Mouse (Mus musculus) gastrocnemius, postnatal 25 days (tissue): ENCODE data around the gene Itga3. TPM values are rescaled to one million over a fixed set of nuclear protein-coding genes. Genes with fewer than 3 reads are reported as not detected.

Experiments used
- DNase-seq: peaks from one replicate; pipeline ENCODE4 v3.0.0; 2022
- total RNA-seq, 2 experiments: library from RNA; stranded (reverse); gene quantifications; 1 replicate in 1 of 2; 2 replicates in 1 of 2; pipeline ENCODE4 v1.2.3; 2021

Gene Itga3
- total RNA-seq, 2 experiments from 2014 or later = 2.9 to 5.4 TPM

DNA sequence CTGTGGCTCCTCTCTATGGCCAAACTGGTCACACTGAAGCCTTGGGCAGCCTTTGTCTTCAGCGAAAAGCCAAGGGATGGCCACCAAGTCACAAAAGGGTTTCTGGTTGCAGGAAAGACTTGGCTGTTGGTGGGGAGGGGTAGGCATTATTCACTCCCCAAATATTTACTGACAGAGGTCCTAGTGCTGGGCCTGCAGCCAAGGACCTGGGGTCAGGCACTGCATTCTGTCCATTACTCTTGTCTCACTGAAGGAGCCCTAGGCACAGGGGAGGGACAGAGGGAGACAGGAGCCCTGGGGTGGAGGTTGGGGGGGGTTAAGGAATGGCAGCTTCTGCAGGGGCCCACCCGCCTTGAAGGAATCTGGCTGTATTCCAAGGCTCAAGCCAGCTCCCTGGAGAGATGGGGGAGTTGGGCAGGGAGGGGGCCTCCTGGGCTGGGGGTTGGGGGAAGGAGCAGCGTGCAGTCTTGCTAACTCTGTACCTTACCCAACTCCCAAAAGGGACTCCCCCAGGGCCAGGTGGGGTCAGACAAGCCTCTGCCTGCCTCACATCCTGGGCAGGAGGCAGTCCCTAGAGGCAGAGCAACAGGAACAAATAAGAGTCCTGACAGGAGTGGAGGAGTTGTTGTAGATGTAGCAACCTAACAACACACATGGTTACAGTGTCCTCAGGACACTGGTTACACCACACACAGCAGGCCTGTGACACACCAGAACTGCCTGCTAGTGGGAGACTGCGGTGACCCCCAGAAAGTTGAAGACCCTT, 20.2 kb upstream of the Itga3 start:
- no peak for DNase-seq

DNA sequence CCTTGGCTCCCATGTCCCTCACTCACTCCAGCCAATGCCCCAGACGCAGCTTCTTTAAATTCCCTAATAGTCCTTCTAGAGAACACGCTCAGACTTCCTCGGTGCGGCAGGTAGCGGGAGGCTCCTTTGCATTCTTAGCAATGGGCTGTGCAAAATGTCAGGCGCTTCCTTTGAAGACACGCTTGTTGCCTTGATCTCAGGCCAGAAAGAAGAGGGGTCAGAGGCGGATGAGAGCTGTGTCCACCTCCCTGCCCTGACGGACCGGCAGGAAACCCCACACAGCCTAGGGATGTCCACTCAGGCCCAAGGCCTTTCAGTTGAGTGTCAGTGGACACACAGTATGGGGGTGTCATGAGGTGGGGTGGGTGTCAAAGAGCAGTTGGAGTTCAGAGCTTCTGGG, 19.0 kb upstream of the Itga3 start:
- no peak for DNase-seq

DNA sequence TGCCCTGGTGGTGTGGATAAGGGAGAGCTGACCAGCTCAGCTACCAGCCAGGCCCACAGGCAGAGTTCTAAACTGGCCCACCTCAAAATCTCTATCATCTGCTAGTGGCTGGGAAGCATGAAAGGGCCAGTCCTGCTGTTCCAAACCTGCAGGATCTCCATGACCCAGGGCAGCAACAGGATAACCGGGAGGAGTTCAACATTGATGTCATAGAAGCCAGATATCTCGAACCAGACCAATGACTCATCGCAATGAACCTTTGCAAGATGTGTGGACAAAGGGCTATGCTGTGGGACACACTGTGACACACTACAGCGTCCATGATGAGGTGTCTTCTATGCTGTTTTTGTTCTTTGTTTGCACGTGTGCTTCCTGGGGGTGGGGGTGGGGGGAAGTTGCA, 16.5 kb upstream of the Itga3 start:
- DNase-seq = no peak

DNA sequence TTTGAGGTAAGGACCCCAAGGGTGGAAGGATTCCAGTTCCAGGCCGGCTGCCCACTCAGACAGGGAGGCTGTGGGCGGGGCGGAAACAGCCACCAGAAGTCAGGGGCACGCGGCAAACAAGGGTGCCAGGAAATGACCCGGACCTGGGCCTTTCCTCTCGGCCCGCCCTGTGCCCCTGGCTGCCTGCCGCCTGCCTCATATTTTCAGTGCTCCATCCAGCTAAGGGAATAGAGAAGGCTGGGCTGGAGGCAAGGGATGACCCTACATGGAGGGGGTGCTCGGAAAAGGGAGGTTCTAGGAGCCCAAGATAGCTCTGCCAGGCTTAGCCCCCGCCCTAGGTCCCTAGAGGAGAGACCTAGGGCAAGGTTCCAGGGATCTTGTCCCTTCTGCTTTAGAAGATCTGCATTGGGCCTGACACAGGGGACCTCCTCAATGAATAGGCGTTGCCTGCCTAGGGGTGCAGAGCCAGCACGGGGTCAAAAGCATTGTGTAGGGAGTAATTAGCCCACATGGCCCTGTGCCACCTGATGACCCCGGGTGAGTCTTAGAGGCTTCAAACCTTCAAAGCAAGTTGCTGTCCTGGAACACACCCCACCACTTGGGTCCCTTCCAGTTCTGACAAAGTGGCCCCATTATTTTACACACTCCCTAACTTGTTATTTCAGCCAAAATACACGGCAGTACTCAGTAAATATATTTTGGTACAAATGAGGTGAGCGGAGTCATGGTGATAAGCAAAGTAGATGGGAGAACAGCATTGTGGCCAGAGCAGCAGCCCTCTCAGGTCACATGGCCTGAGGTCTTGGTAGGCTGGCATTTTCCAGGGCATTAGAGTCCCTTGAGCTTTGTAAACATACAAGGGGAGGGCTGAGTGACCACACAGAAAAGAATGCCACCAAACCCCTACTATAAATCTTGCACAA, 12.5 kb upstream of the Itga3 start:
- peak; percentile 58 for DNase-seq

- DNase-seq = no peak
These were observed 11.7 kb upstream of the Itga3 start for GRCm38 (mm10) chr11:95088286-95088685.

DNA sequence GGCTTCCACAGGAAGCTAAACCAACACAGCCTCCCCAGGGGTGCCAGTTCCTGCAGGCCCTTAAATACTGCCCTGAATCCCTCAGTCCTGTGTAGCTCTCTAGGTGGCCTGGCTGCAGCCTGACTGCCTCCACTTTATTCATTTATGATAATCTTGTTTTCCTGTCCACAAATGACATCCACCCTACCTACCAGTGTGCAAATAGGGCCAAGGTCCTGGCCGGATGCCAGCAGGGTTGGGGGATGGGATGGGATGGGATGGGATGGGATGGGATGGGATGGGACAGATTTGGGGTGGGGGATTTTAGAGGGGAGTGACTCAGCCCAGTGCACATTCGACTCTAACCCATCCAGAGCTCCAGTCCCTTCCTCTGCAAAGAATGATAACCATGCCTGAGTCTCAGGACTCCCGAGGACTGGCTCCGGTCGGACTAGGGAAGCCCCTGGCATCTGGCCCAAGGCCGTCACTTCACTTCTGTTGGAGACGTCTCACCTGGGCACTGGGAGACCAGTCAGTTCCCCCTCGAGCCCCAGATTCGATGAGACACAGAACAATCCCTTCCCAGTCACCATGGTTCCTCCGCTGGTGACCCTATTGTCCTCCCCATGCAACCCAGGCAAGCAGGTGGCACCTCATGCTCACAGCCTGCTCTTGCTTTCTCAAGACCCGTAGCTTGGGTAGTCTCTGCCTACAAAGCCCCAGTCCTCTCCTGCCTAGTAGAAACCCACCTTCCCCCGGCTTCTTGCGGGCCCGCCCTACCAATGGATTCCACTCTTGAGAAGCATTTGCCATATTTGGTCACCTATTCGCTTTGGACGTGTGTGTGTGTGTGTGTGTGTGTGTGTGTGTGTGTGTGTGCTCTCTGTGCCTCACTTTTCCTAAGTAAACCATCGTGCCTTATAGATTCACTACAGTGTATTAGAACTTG, 11.0 kb upstream of the Itga3 start:
- DNase-seq = no peak

DNA sequence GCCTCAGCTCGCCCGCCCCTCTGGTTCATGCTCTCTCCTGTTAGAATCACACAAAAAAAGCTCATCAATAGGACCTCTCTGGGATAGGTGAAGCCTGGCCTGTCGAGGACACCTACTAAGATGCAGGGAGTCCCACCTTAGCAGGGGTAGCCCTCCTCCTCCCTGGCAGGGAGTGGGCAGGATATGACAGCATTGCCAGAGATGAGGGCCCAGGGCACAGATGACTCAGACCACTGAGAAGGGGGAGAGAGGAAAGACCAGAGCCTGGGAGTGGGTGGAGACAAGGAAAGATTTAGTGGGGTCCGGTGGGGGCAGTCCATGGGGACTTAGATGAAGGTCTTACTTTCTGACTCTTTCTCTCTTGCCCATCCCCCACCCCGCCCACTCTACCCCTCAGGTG, 9.6 kb upstream of the Itga3 start:
- DNase-seq = no peak

DNA sequence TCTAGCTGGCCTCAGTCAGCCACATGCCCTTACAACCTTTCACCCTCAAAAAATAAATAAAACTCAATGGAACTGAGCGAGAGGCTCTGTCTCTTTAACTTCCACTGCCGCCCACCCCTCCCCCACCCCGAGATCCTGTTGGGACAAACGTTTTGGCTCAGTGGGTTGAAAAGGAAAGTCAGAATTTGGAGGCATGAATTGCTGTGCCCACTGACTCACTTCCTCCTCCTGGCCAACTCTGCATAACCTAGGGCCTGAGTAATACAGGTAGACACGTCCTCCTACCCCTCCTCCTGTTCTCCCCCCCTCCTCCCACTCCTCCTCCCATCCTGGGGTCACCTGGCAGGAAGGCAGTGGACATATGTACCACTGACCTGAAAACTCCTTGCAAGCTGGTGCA, 9.1 kb upstream of the Itga3 start:
- no peak for DNase-seq

- no peak for DNase-seq
These were observed 8.3 kb upstream of the Itga3 start for GRCm38 (mm10) chr11:95084811-95085382.

DNA sequence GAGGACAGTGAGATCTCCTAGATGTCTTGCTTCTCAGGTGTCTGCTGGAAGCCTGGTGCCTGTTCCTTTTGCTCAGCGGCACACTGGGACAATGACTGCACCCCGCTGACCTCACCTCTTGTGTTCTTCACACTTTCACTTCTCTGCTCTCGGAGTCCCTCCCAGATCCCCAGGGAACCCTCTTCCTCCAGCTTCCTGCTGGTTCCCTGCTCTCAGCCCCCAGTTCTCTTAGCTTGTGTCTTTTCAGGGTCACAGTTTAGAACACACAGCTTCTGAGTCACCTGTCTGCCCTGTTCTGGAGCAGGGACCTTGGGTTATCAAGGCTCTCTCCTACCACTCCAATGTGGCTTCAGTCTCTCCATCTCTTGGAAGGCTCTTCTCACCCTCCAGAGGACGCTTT, 7.6 kb upstream of the Itga3 start:
- no peak for DNase-seq

GRCm38 (mm10) chr11:95082896-95083295, 6.3 kb upstream of the Itga3 start:
- no peak for DNase-seq

GRCm38 (mm10) chr11:95080783-95081182, 4.2 kb upstream of the Itga3 start:
- DNase-seq = no peak

GRCm38 (mm10) chr11:95079256-95079875, 2.8 kb upstream of the Itga3 start:
- DNase-seq = no peak

- DNase-seq = no peak
These were observed 1.4 kb upstream of the Itga3 start for GRCm38 (mm10) chr11:95077956-95078355.

GRCm38 (mm10) chr11:95076041-95076535, 513 bp downstream of the Itga3 start:
- peak; percentile 30 for DNase-seq

GRCm38 (mm10) chr11:95075197-95076040, 1.2 kb downstream of the Itga3 start:
- DNase-seq = no peak

DNA sequence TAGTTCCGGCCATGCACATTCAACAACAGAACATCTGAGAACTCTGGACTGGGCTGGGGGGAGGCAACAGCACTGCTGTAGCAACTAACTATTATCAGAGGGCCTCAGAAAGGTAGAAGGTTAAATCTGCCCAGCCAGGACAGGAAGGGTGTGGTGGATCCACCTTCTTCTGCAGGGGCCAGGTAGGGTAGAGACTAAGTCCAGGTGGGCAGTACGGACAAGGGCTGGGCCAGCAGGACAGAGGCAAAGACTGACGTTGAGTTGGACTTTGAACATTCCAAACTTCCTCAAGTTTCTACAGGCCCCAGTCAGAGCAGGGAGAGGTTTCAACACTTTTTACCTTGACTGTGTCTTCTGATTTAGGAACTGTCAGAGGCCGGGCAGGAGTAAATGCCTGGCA, 1.9 kb downstream of the Itga3 start:
- no peak for DNase-seq

DNA sequence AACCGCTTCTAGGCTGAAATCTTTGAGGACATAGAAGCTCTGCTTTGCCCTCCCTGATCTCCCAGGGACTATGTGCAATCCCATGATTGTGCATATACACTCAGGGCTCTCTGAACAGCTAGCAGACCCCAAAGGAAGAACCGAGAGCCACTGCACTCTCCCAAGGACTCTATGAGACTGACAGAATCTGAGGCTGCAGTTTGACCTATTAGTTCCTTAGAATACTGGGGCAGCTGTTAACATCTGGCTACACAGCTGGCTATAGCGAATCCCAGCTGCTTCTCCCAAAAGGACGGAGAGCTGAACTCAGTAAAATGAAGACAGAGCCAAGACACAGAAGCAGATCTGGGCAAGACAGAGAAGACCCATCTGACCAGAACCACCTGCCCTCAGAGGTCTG, 2.8 kb downstream of the Itga3 start:
- DNase-seq = no peak

DNA sequence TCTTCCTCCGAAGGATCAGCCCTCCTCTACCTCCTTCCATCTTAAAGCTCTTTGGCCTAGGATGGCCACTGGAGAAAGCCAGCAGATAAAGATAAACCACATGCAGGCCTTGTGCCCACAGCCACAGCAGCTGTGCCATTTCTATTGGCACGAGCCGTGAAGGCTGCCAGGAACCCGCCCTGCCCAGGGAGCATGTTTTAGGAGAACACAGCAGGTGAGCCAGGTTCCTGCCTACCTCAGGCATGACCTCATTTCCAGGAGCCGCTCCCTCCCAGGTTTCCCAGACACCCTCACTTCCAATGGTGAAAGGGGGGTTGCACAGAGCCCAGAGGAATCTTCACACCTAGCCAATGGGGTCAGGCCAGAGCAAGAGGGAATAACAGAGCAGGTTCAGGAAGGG, 3.8 kb downstream of the Itga3 start:
- no peak for DNase-seq

- no peak for DNase-seq
These were observed 4.5 kb downstream of the Itga3 start for GRCm38 (mm10) chr11:95072136-95072535.
